Mouse (Mus musculus): ENCODE results near the gene Gsc2. TPM values are rescaled to one million over a fixed set of nuclear protein-coding genes. Genes with fewer than 3 reads are reported as not detected.

The Gsc2 gene
- polyA plus RNA-seq (2014; fragmentation: Illumina TruSeq; extraction: RNeasy Lipid Tissue Mini Kit (QIAGEN cat#74804); ENCODE audit: low read depth, low replicate concordance) = not detected

GRCm38 (mm10) chr16:17914307-17915249 lies at the start of gene Gsc2:
Gene Gsc2 (minus strand): TSS chr16:17915059.

GRCm38 (mm10) chr16:17928087-17928580 lies 13.3 kb upstream of the Gsc2 start, which contains the start of gene Slc25a1:
Gene Slc25a1 (minus strand): TSS chr16:17928219.

GRCm38 (mm10) chr16:17911052-17911595 lies 3.7 kb downstream of the Gsc2 start, which contains the start of gene Ess2:
Gene Ess2 (minus strand): TSS chr16:17911348.

GRCm38 (mm10) chr16:17898462-17898861 lies 16.4 kb downstream of the Gsc2 start, which contains the start of the genes Dgcr2 and Tssk2:
Gene Dgcr2 (minus strand): TSS chr16:17898562.
Gene Tssk2 (plus strand): TSS chr16:17898637.

GRCm38 (mm10) chr16:17893923-17894322 lies 20.9 kb downstream of the Gsc2 start, which contains the start of gene Tssk1:
Gene Tssk1 (plus strand): TSS chr16:17894223.

GRCm38 (mm10) chr16:17891567-17891959 lies 23.3 kb downstream of the Gsc2 start, which contains the start of gene Gm20518:
Gene Gm20518 (minus strand): TSS chr16:17891671.

Other genes with a start within 250 kb of the Gsc2 start
- gene Med15, start 182.2 kb downstream of the Gsc2 start, polyA plus RNA-seq (2014; fragmentation: Illumina TruSeq; extraction: RNeasy Lipid Tissue Mini Kit (QIAGEN cat#74804); ENCODE audit: low read depth, low replicate concordance) = 9.5 TPM
- gene Klhl22, start 155.4 kb downstream of the Gsc2 start, polyA plus RNA-seq (2014; fragmentation: Illumina TruSeq; extraction: RNeasy Lipid Tissue Mini Kit (QIAGEN cat#74804); ENCODE audit: low read depth, low replicate concordance) = 4.0 TPM
- gene Scarf2, start 117.8 kb downstream of the Gsc2 start, polyA plus RNA-seq (2014; fragmentation: Illumina TruSeq; extraction: RNeasy Lipid Tissue Mini Kit (QIAGEN cat#74804); ENCODE audit: low read depth, low replicate concordance) = not detected
- gene B830017H08Rik, start 81.9 kb downstream of the Gsc2 start, polyA plus RNA-seq (2014; fragmentation: Illumina TruSeq; extraction: RNeasy Lipid Tissue Mini Kit (QIAGEN cat#74804); ENCODE audit: low read depth, low replicate concordance) = 1.3 TPM
- 0.80 TPM for gene Car15, start 76.7 kb downstream of the Gsc2 start, polyA plus RNA-seq (2014; fragmentation: Illumina TruSeq; extraction: RNeasy Lipid Tissue Mini Kit (QIAGEN cat#74804); ENCODE audit: low read depth, low replicate concordance)
- 0.21 TPM for gene Gm20518, start 23.4 kb downstream of the Gsc2 start, polyA plus RNA-seq (2014; fragmentation: Illumina TruSeq; extraction: RNeasy Lipid Tissue Mini Kit (QIAGEN cat#74804); ENCODE audit: low read depth, low replicate concordance)
- gene Tssk1, start 20.8 kb downstream of the Gsc2 start, polyA plus RNA-seq (2014; fragmentation: Illumina TruSeq; extraction: RNeasy Lipid Tissue Mini Kit (QIAGEN cat#74804); ENCODE audit: low read depth, low replicate concordance) = 14.2 TPM
- 23.1 TPM for gene Dgcr2, start 16.5 kb downstream of the Gsc2 start, polyA plus RNA-seq (2014; fragmentation: Illumina TruSeq; extraction: RNeasy Lipid Tissue Mini Kit (QIAGEN cat#74804); ENCODE audit: low read depth, low replicate concordance)
- gene Tssk2, start 16.4 kb downstream of the Gsc2 start, polyA plus RNA-seq (2014; fragmentation: Illumina TruSeq; extraction: RNeasy Lipid Tissue Mini Kit (QIAGEN cat#74804); ENCODE audit: low read depth, low replicate concordance) = 76.7 TPM
- gene Ess2, start 3.7 kb downstream of the Gsc2 start, polyA plus RNA-seq (2014; fragmentation: Illumina TruSeq; extraction: RNeasy Lipid Tissue Mini Kit (QIAGEN cat#74804); ENCODE audit: low read depth, low replicate concordance) = 4.6 TPM
- gene Slc25a1, start 13.2 kb upstream of the Gsc2 start, polyA plus RNA-seq (2014; fragmentation: Illumina TruSeq; extraction: RNeasy Lipid Tissue Mini Kit (QIAGEN cat#74804); ENCODE audit: low read depth, low replicate concordance) = 11.0 TPM
- not detected for gene Vpreb2, start 65.4 kb upstream of the Gsc2 start, polyA plus RNA-seq (2014; fragmentation: Illumina TruSeq; extraction: RNeasy Lipid Tissue Mini Kit (QIAGEN cat#74804); ENCODE audit: low read depth, low replicate concordance)
- 27.1 TPM for gene Dgcr6, start 137.8 kb upstream of the Gsc2 start, polyA plus RNA-seq (2014; fragmentation: Illumina TruSeq; extraction: RNeasy Lipid Tissue Mini Kit (QIAGEN cat#74804); ENCODE audit: low read depth, low replicate concordance)
- 0.10 TPM for gene Prodh, start 175.1 kb upstream of the Gsc2 start, polyA plus RNA-seq (2014; fragmentation: Illumina TruSeq; extraction: RNeasy Lipid Tissue Mini Kit (QIAGEN cat#74804); ENCODE audit: low read depth, low replicate concordance)
- gene Rtn4r, start 212.6 kb upstream of the Gsc2 start, polyA plus RNA-seq (2014; fragmentation: Illumina TruSeq; extraction: RNeasy Lipid Tissue Mini Kit (QIAGEN cat#74804); ENCODE audit: low read depth, low replicate concordance) = not detected

Measured in testis, adult 10 weeks (tissue).